Comparison of ENCODE assay signal across 8 mouse cellular contexts in the genomic region with DNA sequence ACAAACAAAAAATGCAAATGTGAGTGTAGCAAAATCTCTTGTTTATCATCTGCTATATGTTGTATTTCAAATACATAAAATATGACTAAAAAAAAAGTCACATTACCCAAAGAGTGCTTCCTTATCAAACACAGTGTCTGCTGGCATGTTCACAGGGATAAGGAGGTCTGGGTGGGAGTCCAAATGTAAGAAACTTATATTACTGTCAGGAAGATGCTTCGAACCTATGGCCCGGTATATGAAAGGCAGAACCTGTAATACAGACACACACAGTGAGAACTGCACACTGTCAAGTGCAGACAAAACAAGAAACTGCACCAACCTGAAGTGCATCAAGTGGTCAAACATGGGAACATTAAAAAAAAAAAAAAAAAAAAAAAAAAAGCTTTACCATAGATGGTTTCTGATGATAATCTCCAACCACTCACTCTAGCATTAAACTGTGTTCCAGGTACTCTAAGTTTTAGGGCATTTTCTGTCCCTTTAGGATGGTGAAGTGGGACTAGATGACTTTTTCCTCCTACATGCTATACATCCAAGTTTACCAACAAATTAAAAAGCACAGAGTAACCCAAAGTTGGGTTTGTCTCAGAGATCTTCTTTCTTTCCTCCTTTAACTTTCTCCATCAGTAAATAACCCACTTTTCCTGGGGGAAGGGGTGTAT. TPM values are rescaled to one million over a fixed set of nuclear protein-coding genes. Genes with fewer than 3 reads are reported as not detected.
DNase-seq lines count a peak whose midpoint lies in the region; ATAC-seq lines count a peak whose summit lies in the region.

No protein-coding gene starts in this region.

- peaks cover 44% of the 10 kb centered on the region for H3K36me3 ChIP-seq in lung, embryonic 15.5 days
- peaks cover 60% of the 10 kb centered on the region for H3K36me3 ChIP-seq in embryonic facial prominence, embryonic 14.5 days (ENCODE audit: control insufficient read depth, insufficient read depth, low read length)
- H3K36me3 ChIP-seq in limb, embryonic 11.5 days (ENCODE audit: control insufficient read depth, insufficient read depth, low read length), result peaks cover 16% of the 10 kb centered on the region
- H3K36me3 ChIP-seq in stomach, embryonic 14.5 days (ENCODE audit: control insufficient read depth, insufficient read depth, low read length), result peaks cover 22% of the 10 kb centered on the region

- no peaks in the 10 kb centered on the region for H3K27me3 ChIP-seq in lung, embryonic 15.5 days
- no peaks in the 10 kb centered on the region for H3K27me3 ChIP-seq in embryonic facial prominence, embryonic 14.5 days (replicated peaks; ENCODE audit: control insufficient read depth, insufficient read depth, low read length)
- no peaks in the 10 kb centered on the region for H3K27me3 ChIP-seq in limb, embryonic 11.5 days (ENCODE audit: control insufficient read depth, insufficient read depth, low read length)
- no peaks in the 10 kb centered on the region for H3K27me3 ChIP-seq in stomach, embryonic 14.5 days (ENCODE audit: control insufficient read depth, insufficient read depth, low read length)

- no peak for DNase-seq in lung, postnatal 10 days
- DNase-seq in embryonic facial prominence, embryonic 14.5 days (ENCODE audit: low spot score), result no peak
- DNase-seq in limb, embryonic 11.5 days (ENCODE audit: low spot score), result no peak
- DNase-seq in layer of hippocampus, adult 18-20 months (ENCODE audit: low spot score in 2 of 2), result no peak
- DNase-seq in adrenal gland, adult 8-10 months, result no peak
- no peak for DNase-seq in adrenal gland, postnatal 36 days

- ATAC-seq in lung, embryonic 15.5 days (ENCODE audit: borderline replicate concordance, extremely low read depth, low FRiP score, low TSS enrichment), result no peak
- no peak for ATAC-seq in embryonic facial prominence, embryonic 14.5 days (ENCODE audit: low read depth)
- no peak for ATAC-seq in limb, embryonic 11.5 days (ENCODE audit: insufficient number of reproducible peaks, low FRiP score, low TSS enrichment, low read depth)
- no peak for ATAC-seq in stomach, embryonic 14.5 days (ENCODE audit: insufficient number of reproducible peaks, insufficient read depth, low FRiP score, low read depth)

- WGBS in lung, embryonic 15.5 days, result 82% methylated on average over 2 of the region's 2 CpGs
- 90% methylated on average over 2 of the region's 2 CpGs for WGBS in embryonic facial prominence, embryonic 14.5 days
- WGBS in limb, embryonic 11.5 days, result 92% methylated on average over 2 of the region's 2 CpGs
- WGBS in stomach, embryonic 14.5 days, result 82% methylated on average over 2 of the region's 2 CpGs

- H3K27ac ChIP-seq in lung, embryonic 15.5 days, result no peak overlapping the region
- no peak overlapping the region for H3K27ac ChIP-seq in embryonic facial prominence, embryonic 14.5 days (replicated peaks; ENCODE audit: low read depth, low read length)
- H3K27ac ChIP-seq in limb, embryonic 11.5 days (replicated peaks; ENCODE audit: low read depth, low read length), result no peak overlapping the region
- no peak overlapping the region for H3K27ac ChIP-seq in stomach, embryonic 14.5 days (ENCODE audit: low read length)

- H3K4me3 ChIP-seq in lung, embryonic 15.5 days, result peak overlapping the region; percentile 78
- H3K4me3 ChIP-seq in embryonic facial prominence, embryonic 14.5 days (ENCODE audit: low read depth, low read length), result peak overlapping the region; percentile 88
- H3K4me3 ChIP-seq in limb, embryonic 11.5 days (ENCODE audit: low read depth, low read length), result peak overlapping the region; percentile 78
- H3K4me3 ChIP-seq in stomach, embryonic 14.5 days (ENCODE audit: low read depth, low read length), result peak overlapping the region; percentile 94

- peak overlapping the region; percentile 89 for H3K9ac ChIP-seq in lung, embryonic 15.5 days
- H3K9ac ChIP-seq in embryonic facial prominence, embryonic 14.5 days (ENCODE audit: low read depth, low read length), result peak overlapping the region; percentile 94
- H3K9ac ChIP-seq in limb, embryonic 11.5 days (ENCODE audit: low read length), result peak overlapping the region; percentile 83
- peak overlapping the region; percentile 59 for H3K9ac ChIP-seq in stomach, embryonic 14.5 days (replicated peaks; ENCODE audit: low read depth, low read length)

- H3K4me1 ChIP-seq in lung, embryonic 15.5 days, result peaks cover 17% of the 10 kb centered on the region
- peaks cover 11% of the 10 kb centered on the region for H3K4me1 ChIP-seq in embryonic facial prominence, embryonic 14.5 days (ENCODE audit: control insufficient read depth, insufficient read depth, low read length)
- H3K4me1 ChIP-seq in limb, embryonic 11.5 days (ENCODE audit: control insufficient read depth, insufficient read depth, low read length), result peaks cover 11% of the 10 kb centered on the region
- peaks cover 13% of the 10 kb centered on the region for H3K4me1 ChIP-seq in stomach, embryonic 14.5 days (ENCODE audit: control insufficient read depth, insufficient read depth, low read length)

- H3K9me3 ChIP-seq in lung, embryonic 15.5 days, result no peaks in the 10 kb centered on the region
- H3K9me3 ChIP-seq in embryonic facial prominence, embryonic 14.5 days (ENCODE audit: control insufficient read depth, low read length), result no peaks in the 10 kb centered on the region
- H3K9me3 ChIP-seq in limb, embryonic 11.5 days (ENCODE audit: control insufficient read depth, low read length), result no peaks in the 10 kb centered on the region
- no peaks in the 10 kb centered on the region for H3K9me3 ChIP-seq in stomach, embryonic 14.5 days (ENCODE audit: control insufficient read depth, low read depth, low read length)

- peak overlapping the region; percentile 71 for H3K4me2 ChIP-seq in lung, embryonic 15.5 days
- peak overlapping the region; percentile 57 for H3K4me2 ChIP-seq in embryonic facial prominence, embryonic 14.5 days (ENCODE audit: low read depth, low read length)
- peak overlapping the region; percentile 65 for H3K4me2 ChIP-seq in limb, embryonic 11.5 days (ENCODE audit: low read depth, severe bottlenecking)
- peak overlapping the region; percentile 78 for H3K4me2 ChIP-seq in stomach, embryonic 14.5 days (replicated peaks; ENCODE audit: low read depth, low read length)

RNA-seq across cellular contexts. Expression of gene 6030458C11Rik, which starts 0.9 kb away (rescaled TPM):
- 31.3 and 34.8 TPM in 2 replicates for polyA plus RNA-seq in lung, embryonic 15.5 days (2015; fragmentation: Nextera tagmentation; extraction: Ambion mirVana)
- 20.6 and 23.9 TPM in 2 replicates for polyA plus RNA-seq in embryonic facial prominence, embryonic 14.5 days (2014; fragmentation: Nextera tagmentation; extraction: Ambion mirVana)
- 32.4 and 39.4 TPM in 2 replicates for polyA plus RNA-seq in limb, embryonic 11.5 days (2014; fragmentation: Nextera tagmentation; extraction: Ambion mirVana)
- 42.1 and 47.0 TPM in 2 replicates for polyA plus RNA-seq in stomach, embryonic 14.5 days (2014; fragmentation: Nextera tagmentation; extraction: Ambion mirVana)
- total RNA-seq in layer of hippocampus, adult 18-20 months (2021), result 10 to 100 TPM; 26.0 to 27.8 TPM
- 10 to 100 TPM; 13.3 to 18.6 (median 15.7) TPM for total RNA-seq in adrenal gland, adult 8-10 months (2022)
- total RNA-seq in adrenal gland, postnatal 36 days (2021), result 10 to 100 TPM; 13.2 to 13.6 TPM

RNA-seq across cellular contexts. Expression of gene Drosha, which starts 1.0 kb away (rescaled TPM):
- polyA plus RNA-seq in lung, embryonic 15.5 days (2015; fragmentation: Nextera tagmentation; extraction: Ambion mirVana), result 29.7 and 30.1 TPM in 2 replicates
- 38.8 and 43.1 TPM in 2 replicates for polyA plus RNA-seq in embryonic facial prominence, embryonic 14.5 days (2014; fragmentation: Nextera tagmentation; extraction: Ambion mirVana)
- polyA plus RNA-seq in limb, embryonic 11.5 days (2014; fragmentation: Nextera tagmentation; extraction: Ambion mirVana), result 81.4 and 87.4 TPM in 2 replicates
- polyA plus RNA-seq in stomach, embryonic 14.5 days (2014; fragmentation: Nextera tagmentation; extraction: Ambion mirVana), result 41.3 and 41.8 TPM in 2 replicates
- total RNA-seq in layer of hippocampus, adult 18-20 months (2021), result 10 to 100 TPM; 86.1 to 91.5 TPM
- 10 to 100 TPM; 32.0 to 40.5 (median 38.7) TPM for total RNA-seq in adrenal gland, adult 8-10 months (2022)
- 10 to 100 TPM; 32.0 to 32.9 TPM for total RNA-seq in adrenal gland, postnatal 36 days (2021)
